Mouse (Mus musculus) liver, adult 2 months (tissue): ENCODE measurements around the gene Gm5134.

Experiments used
- CTCF ChIP-seq: fragments of 200-500 bp; IDR thresholded peaks from 2 replicates; pipeline ENCODE4 v1.5.1; 2011; ENCODE audit warnings: low read depth, low read length, control low read depth
- POLR2A ChIP-seq: fragments of 200-500 bp; IDR thresholded peaks from 2 replicates; pipeline ENCODE4 v1.6.1; 2011; ENCODE audit warnings: low read length, control low read depth; ENCODE audit not compliant: insufficient read depth; ENCODE audit errors: extremely low read depth

GRCm38 (mm10) chr10:75936909-75937667, 17.2 kb upstream of the Gm5134 start:
- TF ChIP-seq CTCF (no peak), POLR2A (no peak)
